Mouse (Mus musculus): ENCODE data around the gene Nmur1. TPM values are rescaled to one million over a fixed set of nuclear protein-coding genes. Genes with fewer than 3 reads are reported as not detected.

Gene Nmur1
- total and polyA plus RNA-seq, 2 experiments from 2014 or later: 0.31 TPM; not detected in 1

DNA sequence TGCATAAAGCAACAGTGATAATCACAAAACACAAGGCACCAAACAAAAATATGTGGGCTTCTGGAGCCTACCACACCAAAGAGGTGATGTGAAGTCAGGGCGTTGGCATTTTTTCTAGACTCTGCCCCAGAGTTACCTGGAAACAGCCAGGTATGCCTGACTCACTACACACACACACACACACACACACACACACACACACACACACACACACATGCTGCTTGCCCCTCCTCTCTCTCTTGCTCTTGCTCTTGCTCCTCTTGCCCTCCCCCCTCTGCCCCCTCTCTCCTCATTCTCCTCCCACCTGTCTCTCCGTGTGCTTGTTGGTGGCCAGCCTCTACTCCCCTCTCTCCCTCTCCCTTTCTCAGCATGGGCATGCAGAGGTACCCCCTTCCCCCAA, 89.7 kb downstream of the Nmur1 start:
- no peaks in the 10 kb centered on the region for H3K9me3 ChIP-seq (replicated peaks; ENCODE audit: control insufficient read depth, low read length)
- no peaks in the 10 kb centered on the region for H3K36me3 ChIP-seq (replicated peaks; ENCODE audit: control insufficient read depth, insufficient read depth, low read length)
- no peak overlapping the region for H3K4me2 ChIP-seq (ENCODE audit: low read depth, low read length)
- WGBS: 45% methylated on average over 2 of the region's 2 CpGs
- ATAC-seq (ENCODE audit: insufficient read depth, low read depth) (no peak), DNase-seq (ENCODE audit: low spot score) (no peak)
- no peak overlapping the region for H3K4me3 ChIP-seq (ENCODE audit: low read depth, low read length)
- H3K9ac ChIP-seq (replicated peaks; ENCODE audit: low read depth, low read length): no peak overlapping the region
- no peaks in the 10 kb centered on the region for H3K27me3 ChIP-seq (ENCODE audit: control insufficient read depth, insufficient read depth, low read length)
- no peak overlapping the region for H3K27ac ChIP-seq (ENCODE audit: low read depth)
- TF ChIP-seq CTCF (IDR thresholded peaks at IDR 0.05; ENCODE audit: low read depth) (no peak), EP300 (IDR thresholded peaks at IDR 0.05; ENCODE audit: low read depth) (no peak)
- H3K4me1 ChIP-seq (ENCODE audit: control insufficient read depth, insufficient read depth): no peaks in the 10 kb centered on the region

Small RNA genes lying within 50 kb of the gene (microRNA-seq; reads per million reads assigned to microRNA genes)
- 24.8 reads per million, percentile 39 among the genes with 10 or more reads in this experiment for gene mmu-mir-3535

Other genes with a start within 250 kb of the Nmur1 start
- 0.69 and 1.4 TPM in 2 replicates for gene B3gnt7, start 123.4 kb downstream of the Nmur1 start, total RNA-seq (2014; rRNA removed; ENCODE audit: low replicate concordance)
- 0.49 and 0.71 TPM in 2 replicates for gene B3gnt7, start 123.4 kb downstream of the Nmur1 start, polyA plus RNA-seq (2015; fragmentation: Nextera tagmentation; extraction: Ambion mirVana)
- 11.2 and 31.7 TPM in 2 replicates for gene Ncl, start 66.8 kb downstream of the Nmur1 start, total RNA-seq (2014; rRNA removed; ENCODE audit: low replicate concordance)
- 153 and 174 TPM in 2 replicates for gene Ncl, start 66.8 kb downstream of the Nmur1 start, polyA plus RNA-seq (2015; fragmentation: Nextera tagmentation; extraction: Ambion mirVana)
- gene Tex44, start 101 bp upstream of the Nmur1 start, total RNA-seq (2014; rRNA removed; ENCODE audit: low replicate concordance): not detected in 2 replicates
- gene Tex44, start 101 bp upstream of the Nmur1 start, polyA plus RNA-seq (2015; fragmentation: Nextera tagmentation; extraction: Ambion mirVana): not detected in 2 replicates
- 379 and 399 TPM in 2 replicates for gene Ptma, start 100.5 kb upstream of the Nmur1 start, total RNA-seq (2014; rRNA removed; ENCODE audit: low replicate concordance)
- gene Ptma, start 100.5 kb upstream of the Nmur1 start, polyA plus RNA-seq (2015; fragmentation: Nextera tagmentation; extraction: Ambion mirVana): 597 and 614 TPM in 2 replicates
- 19.8 and 25.0 TPM in 2 replicates for gene Pde6d, start 156.4 kb upstream of the Nmur1 start, total RNA-seq (2014; rRNA removed; ENCODE audit: low replicate concordance)
- gene Pde6d, start 156.4 kb upstream of the Nmur1 start, polyA plus RNA-seq (2015; fragmentation: Nextera tagmentation; extraction: Ambion mirVana): 50.5 and 57.4 TPM in 2 replicates
- gene Cops7b, start 156.7 kb upstream of the Nmur1 start, total RNA-seq (2014; rRNA removed; ENCODE audit: low replicate concordance): 16.0 and 20.7 TPM in 2 replicates
- gene Cops7b, start 156.7 kb upstream of the Nmur1 start, polyA plus RNA-seq (2015; fragmentation: Nextera tagmentation; extraction: Ambion mirVana): 14.0 TPM in 2 replicates
- not detected in 2 replicates for gene Nppc, start 244.3 kb upstream of the Nmur1 start, total RNA-seq (2014; rRNA removed; ENCODE audit: low replicate concordance)
- gene Nppc, start 244.3 kb upstream of the Nmur1 start, polyA plus RNA-seq (2015; fragmentation: Nextera tagmentation; extraction: Ambion mirVana): 0.74 and 1.5 TPM in 2 replicates